Mouse (Mus musculus) liver, embryonic 15.5 days (tissue): ENCODE measurements around the gene Nos1. TPM values are rescaled to one million over a fixed set of nuclear protein-coding genes. Genes with fewer than 3 reads are reported as not detected.
A peak's percentile ranks its signal among the peaks of the same experiment; 100 is the strongest.

ENCODE experiments used
- ATAC-seq: fragments of 200-750 bp; cut with Nextera tagmentation; 2 replicates; pipeline ENCODE4 v1.8.0; 2017; ENCODE audit warnings: moderate number of reproducible peaks, mild to moderate bottlenecking, moderate library complexity; ENCODE audit not compliant: insufficient read depth
- H3K27ac ChIP-seq: fragments of 300-500 bp; sonication (generic); replicated peaks from 2 replicates; pipeline ENCODE4 v1.5.1; 2015; ENCODE audit warnings: mild to moderate bottlenecking, inconsistent platforms
- H3K27me3 ChIP-seq: fragments of 300-500 bp; sonication (generic); 2 replicates; pipeline ENCODE4 v1.6.1; 2015; ENCODE audit warnings: mild to moderate bottlenecking, inconsistent platforms
- H3K36me3 ChIP-seq: fragments of 300-500 bp; sonication (generic); replicated peaks from 2 replicates; pipeline ENCODE4 v1.6.1; 2015; ENCODE audit warnings: moderate library complexity, mild to moderate bottlenecking, inconsistent platforms
- H3K4me1 ChIP-seq: fragments of 300-500 bp; sonication (generic); replicated peaks from 2 replicates; pipeline ENCODE4 v1.6.1; 2015; ENCODE audit warnings: inconsistent platforms
- H3K4me2 ChIP-seq: fragments of 300-500 bp; sonication (generic); 2 replicates; pipeline ENCODE4 v1.6.1; 2015; ENCODE audit warnings: moderate library complexity, mild to moderate bottlenecking, inconsistent platforms
- H3K4me3 ChIP-seq: fragments of 300-500 bp; sonication (generic); replicated peaks from 2 replicates; pipeline ENCODE4 v1.5.1; 2015; ENCODE audit warnings: mild to moderate bottlenecking, inconsistent platforms
- H3K9ac ChIP-seq: fragments of 300-500 bp; sonication (generic); 2 replicates; pipeline ENCODE4 v1.6.1; 2015; ENCODE audit warnings: moderate library complexity, mild to moderate bottlenecking, inconsistent platforms
- H3K9me3 ChIP-seq: fragments of 300-500 bp; sonication (generic); replicated peaks from 2 replicates; pipeline ENCODE4 v1.6.1; 2016; ENCODE audit warnings: inconsistent platforms
- WGBS: fragments of 180-500 bp; shearing (Covaris S2); methylation state at CpG from one replicate; pipeline ENCODE4 v1.1.7; 2015; ENCODE audit warnings: mixed read lengths; ENCODE audit not compliant: insufficient replicate concordance; 5-methylcytosine and 5-hydroxymethylcytosine counted together
- polyA plus RNA-seq: library from polyadenylated mRNA; unstranded; fragments of >200 nt; fragmentation: Nextera tagmentation; extraction: Ambion mirVana; gene quantifications from 2 replicates; pipeline ENCODE4 v1.2.1, GENCODE M21; 2015

The Nos1 gene
- polyA plus RNA-seq, 1 experiment from 2014 or later = 0.07 TPM

DNA sequence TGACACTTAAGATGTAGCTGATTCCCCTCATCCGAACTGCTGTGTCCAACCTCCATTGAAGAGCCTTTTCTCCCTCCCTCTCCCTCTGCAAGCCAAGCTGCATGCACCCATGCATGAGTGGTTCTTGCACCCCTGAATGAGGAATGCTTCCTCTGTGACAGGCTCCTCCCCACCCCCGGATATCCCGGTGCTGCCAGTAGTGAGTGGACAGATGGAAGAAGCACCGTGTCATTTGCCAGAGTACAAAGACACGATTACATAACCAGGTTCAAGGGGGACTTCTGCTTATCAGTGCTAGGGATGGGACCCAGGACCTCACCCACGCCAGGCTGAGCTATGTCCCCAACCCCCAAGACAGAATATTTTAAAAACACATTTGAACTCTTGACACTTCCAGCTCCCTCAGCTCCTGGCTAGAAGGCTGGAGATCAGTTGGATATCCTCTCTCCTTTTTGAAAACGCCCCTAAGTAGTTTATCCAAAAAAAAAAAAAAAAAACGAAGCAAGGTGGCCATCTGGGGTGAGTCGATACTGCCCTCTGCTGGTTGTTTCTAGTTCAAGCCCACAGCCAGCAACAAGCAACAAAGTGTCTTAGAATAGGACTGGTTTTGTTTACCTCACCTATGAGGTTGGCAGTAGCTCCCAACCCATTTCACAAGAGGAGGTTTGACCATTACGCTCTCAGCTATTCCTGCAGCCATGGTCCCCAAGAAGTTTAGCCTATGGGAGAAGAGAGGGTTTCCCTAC lies 175.0 kb downstream of the Nos1 start:
- ATAC-seq = no peak
- Histone ChIP-seq H3K27me3 (no peaks in the 10 kb centered on the region), H3K4me3 (no peak overlapping the region), H3K4me2 (no peak overlapping the region), H3K27ac (no peak overlapping the region), H3K36me3 (no peaks in the 10 kb centered on the region), H3K9ac (no peak overlapping the region), H3K9me3 (no peaks in the 10 kb centered on the region), H3K4me1 (peaks cover 2% of the 10 kb centered on the region; the same call in 1 of the 2 replicates)
- 17% methylated on average over 10 of the region's 10 CpGs for WGBS

DNA sequence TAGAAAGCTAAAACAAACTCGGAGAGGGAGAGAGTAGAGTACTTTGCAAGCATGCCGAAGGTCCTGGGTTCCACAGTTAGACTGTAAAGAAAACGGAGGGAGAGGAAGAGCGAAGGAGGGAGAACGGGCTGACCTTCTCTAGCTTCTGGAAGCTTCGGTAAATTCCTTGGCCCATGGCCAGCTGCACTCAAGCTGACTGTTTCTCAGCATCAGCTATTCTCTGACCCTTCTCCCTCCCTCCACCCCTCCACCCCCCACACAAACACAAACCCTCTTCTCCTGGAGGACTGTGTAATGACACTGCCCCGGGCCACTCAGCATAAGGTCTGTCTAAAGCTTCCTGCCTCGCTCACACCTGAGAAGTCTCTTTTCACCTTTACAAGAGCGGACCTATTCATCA lies 183.9 kb downstream of the Nos1 start:
- no peaks in the 10 kb centered on the region for H3K36me3 ChIP-seq
- no peak for ATAC-seq
- H3K4me3 ChIP-seq = no peak overlapping the region
- H3K27ac ChIP-seq = no peak overlapping the region
- WGBS = 51% methylated on average over 9 of the region's 9 CpGs
- peaks cover 11% of the 10 kb centered on the region for H3K4me1 ChIP-seq
- no peaks in the 10 kb centered on the region for H3K9me3 ChIP-seq
- H3K9ac ChIP-seq = no peak overlapping the region
- peaks cover 6% of the 10 kb centered on the region; the same call in 1 of the 2 replicates for H3K27me3 ChIP-seq
- no peak overlapping the region for H3K4me2 ChIP-seq

DNA sequence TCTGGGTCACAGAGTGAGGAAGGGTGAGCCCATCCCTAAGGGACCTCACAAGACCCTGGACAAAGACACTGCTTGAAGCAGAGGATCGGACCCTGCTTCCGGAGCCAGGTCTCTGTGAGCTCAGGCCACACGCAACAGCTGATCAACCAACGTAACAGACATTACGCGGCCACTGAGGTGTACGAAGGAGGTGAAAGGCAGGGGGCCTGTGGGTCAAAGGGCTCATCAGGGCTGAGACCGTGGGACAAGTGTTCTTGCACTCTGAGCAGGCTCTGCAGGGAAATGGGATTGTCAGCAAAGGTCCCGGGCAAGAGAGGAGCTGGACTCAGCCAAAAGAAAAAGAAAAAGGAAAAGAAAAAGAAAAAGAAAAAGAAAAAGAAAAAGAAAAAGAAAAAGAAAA lies 186.1 kb downstream of the Nos1 start:
- 70% methylated on average over 9 of the region's 9 CpGs for WGBS
- Histone ChIP-seq H3K9ac (no peak overlapping the region), H3K27me3 (peaks cover 6% of the 10 kb centered on the region; the same call in 1 of the 2 replicates), H3K36me3 (no peaks in the 10 kb centered on the region), H3K4me2 (no peak overlapping the region), H3K27ac (no peak overlapping the region), H3K4me1 (peaks cover 11% of the 10 kb centered on the region), H3K4me3 (no peak overlapping the region), H3K9me3 (no peaks in the 10 kb centered on the region)
- no peak for ATAC-seq

DNA sequence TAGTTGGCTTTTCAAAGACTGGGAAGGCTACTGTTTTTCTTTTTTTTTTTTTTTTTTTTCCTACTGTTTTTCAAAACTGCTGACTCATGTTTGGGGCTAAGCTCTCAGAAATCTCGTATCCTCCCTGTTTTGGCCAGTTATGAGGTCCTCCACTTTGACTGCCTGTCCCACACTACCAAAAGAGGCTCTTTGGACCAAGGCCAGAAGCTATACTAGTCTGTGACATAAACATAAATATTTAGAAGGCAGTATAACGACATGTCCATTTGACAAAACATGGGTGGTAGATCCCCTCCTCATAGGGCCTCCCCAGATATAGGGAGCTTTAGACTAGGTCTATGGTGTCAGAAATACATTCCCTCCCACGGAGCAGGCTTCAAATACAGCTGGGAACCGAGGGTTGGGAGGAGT lies 186.8 kb downstream of the Nos1 start:
- H3K4me1 ChIP-seq = peaks cover 11% of the 10 kb centered on the region
- peaks cover 6% of the 10 kb centered on the region; the same call in 1 of the 2 replicates for H3K27me3 ChIP-seq
- H3K9ac ChIP-seq = no peak overlapping the region
- H3K9me3 ChIP-seq = no peaks in the 10 kb centered on the region
- H3K36me3 ChIP-seq = no peaks in the 10 kb centered on the region
- H3K4me2 ChIP-seq = no peak overlapping the region
- H3K4me3 ChIP-seq = no peak overlapping the region
- ATAC-seq = no peak
- H3K27ac ChIP-seq = no peak overlapping the region
- WGBS = 46% methylated on average over 4 of the region's 4 CpGs

DNA sequence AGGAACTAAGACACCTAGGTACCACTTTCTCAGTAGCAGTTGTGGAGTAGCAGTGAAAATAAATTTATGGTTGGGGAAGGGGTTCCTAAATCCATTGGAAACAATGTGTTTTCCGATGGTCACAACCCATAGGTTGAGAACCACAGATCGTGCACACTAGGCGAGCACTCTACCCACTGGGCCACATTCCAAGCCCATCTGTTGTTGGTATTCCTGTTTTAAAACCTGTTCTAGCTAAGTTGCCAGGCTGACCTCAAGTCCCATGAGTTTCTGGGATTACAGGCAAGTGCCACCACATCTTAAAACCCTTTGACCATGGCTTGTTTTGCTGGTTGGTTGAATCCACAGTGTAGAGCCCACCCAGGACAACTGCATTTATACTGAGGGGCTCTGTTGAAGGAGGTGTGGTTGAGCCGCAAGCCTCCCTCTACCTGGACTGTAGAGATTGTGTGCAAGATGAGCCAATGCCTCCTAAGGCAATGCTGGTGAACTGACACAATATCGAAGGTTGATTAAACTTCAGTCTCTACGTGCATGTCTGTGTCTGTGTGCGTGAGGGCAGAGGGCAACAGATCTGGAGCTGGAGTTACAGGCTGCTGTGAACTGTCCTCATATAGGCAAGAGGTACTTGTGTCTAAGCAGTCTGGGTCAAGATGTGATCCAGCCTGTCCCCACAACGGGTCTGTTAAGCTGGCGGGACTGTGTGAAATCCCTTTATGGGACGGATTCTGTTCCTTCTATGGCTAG lies 189.0 kb downstream of the Nos1 start:
- ATAC-seq = no peak
- H3K36me3 ChIP-seq = no peaks in the 10 kb centered on the region
- no peak overlapping the region for H3K27ac ChIP-seq
- H3K27me3 ChIP-seq = 0 out of 2 replicates have a peak, but pooled peaks cover 5% of the 10 kb centered on the region
- no peak overlapping the region for H3K9ac ChIP-seq
- 69% methylated on average over 10 of the region's 10 CpGs for WGBS
- H3K4me1 ChIP-seq = peaks cover 11% of the 10 kb centered on the region
- H3K9me3 ChIP-seq = no peaks in the 10 kb centered on the region
- no peak overlapping the region for H3K4me3 ChIP-seq
- H3K4me2 ChIP-seq = no peak overlapping the region

DNA sequence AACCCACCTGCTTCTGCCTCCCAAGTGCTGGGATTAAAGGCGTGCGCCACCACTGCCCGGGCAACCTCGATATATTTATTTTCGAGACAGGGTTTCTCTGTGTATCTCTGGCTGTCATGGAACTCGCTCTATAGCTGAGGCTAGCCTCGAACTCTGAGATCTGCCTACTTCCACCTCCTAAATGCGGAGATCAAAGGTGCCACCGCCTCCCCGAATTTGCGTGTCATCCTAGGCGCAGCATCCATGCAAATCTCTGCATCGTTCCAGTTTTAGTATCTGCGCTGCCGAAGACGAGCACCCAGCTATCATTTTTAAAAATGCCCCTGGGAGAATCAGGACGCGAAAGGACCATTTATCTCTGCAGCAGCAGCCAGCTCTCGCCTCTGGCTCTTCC lies 195.4 kb downstream of the Nos1 start:
- peak overlapping the region; percentile 83 for H3K4me3 ChIP-seq
- peaks cover 28% of the 10 kb centered on the region for H3K27me3 ChIP-seq
- peaks cover 43% of the 10 kb centered on the region for H3K4me1 ChIP-seq
- WGBS = 21% methylated on average over 19 of the region's 19 CpGs
- peak overlapping the region; percentile 92 for H3K4me2 ChIP-seq
- 0 out of 2 replicates have a peak, but pooled peaks cover 2% of the 10 kb centered on the region for H3K36me3 ChIP-seq
- H3K9me3 ChIP-seq = no peaks in the 10 kb centered on the region
- no peak overlapping the region for H3K27ac ChIP-seq
- ATAC-seq = no peak
- no peak overlapping the region for H3K9ac ChIP-seq

DNA sequence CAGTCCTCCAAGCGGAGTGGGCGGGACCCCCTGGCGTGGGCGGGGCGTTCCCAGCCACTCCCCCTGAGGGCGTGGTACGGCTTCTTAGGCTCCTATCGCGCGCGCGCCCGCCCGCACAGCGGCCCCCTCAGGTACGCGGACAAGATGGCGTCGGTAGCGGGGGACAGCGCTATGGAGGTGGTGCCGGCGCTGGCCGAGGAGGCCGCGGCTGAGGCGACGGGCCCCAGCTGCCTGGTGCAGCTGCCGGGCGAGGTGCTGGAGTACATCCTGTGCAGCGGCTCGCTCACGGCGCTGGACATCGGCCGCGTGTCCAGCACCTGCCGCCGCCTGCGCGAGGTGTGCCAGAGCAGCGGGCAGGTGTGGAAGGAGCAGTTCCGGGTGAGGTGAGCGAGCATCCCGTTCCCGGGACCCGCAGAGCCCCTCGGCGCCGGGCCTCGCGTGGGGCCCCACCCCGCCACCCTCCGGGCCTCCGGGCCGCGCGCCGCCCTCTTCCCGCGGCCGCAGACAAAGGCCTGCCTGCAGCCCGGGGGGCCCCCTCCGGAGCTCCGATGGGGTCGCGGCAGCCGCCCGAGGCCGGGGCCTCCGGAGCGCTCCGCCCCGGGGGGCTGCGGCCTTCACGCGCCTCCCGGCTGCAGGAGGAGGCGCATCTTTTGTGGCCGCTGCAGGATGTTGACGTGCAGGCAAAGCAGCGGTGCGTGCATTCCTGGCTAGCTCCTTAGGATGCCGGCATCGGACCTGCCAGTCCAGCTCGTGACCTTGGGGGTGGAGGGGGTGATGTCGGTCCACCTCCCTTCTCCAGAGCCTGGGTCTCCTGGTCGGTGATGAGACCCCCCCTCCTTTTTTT lies 196.0 kb downstream of the Nos1 start, which contains the start of gene Fbxo21:
TSS of gene Fbxo21 (plus strand) at position 74 of the 844 bp plus-strand sequence.
- under 1% methylated on average over 83 of the region's 88 CpGs for WGBS
- peak within 1 kb of the TSS; percentile 74 for H3K9ac ChIP-seq
- H3K4me3 ChIP-seq = peak within 1 kb of the TSS; percentile 83
- H3K36me3 ChIP-seq = 0 out of 2 replicates have a peak, but pooled peaks cover 6% of the 10 kb centered on the region
- H3K27me3 ChIP-seq = peaks cover 28% of the 10 kb centered on the region
- 0 out of 2 replicates have a peak within 1 kb of the TSS, but pooled peaks have one; percentile 59 for H3K27ac ChIP-seq
- H3K4me2 ChIP-seq = peak within 1 kb of the TSS; percentile 92
- peaks cover 49% of the 10 kb centered on the region for H3K4me1 ChIP-seq
- no peaks in the 10 kb centered on the region for H3K9me3 ChIP-seq
- ATAC-seq = peak; percentile 82

DNA sequence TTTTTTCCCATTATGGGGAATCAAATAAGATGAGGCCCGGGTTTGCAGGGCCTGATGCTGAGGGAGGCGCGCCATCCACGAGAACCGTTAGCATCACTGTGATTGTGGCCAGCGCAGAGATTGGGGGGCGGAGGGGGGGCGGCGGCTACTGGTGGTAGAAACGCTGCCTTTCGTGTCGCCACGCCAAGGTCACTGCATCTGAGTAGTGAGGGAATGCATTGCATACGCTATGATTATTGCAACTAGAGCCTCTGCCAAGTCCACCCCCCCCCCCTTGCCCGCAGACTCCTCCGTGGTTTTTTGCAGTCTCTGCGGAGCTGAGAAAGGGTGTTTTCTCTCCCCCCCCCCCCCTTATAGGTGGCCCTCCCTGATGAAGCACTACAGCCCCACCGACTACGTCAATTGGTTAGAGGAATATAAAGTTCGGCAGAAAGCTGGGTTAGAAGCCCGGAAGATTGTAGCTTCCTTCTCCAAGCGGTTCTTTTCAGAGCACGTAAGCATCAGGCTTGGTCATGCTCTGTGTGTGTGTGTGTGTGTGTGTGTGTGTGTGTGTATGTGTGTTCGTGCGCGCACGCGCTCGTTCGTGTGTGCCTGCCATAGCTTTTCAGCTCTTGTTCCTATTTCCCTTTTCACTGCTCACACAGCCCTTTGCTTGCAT lies 196.8 kb downstream of the Nos1 start:
- peak overlapping the region; percentile 74 for H3K9ac ChIP-seq
- H3K27me3 ChIP-seq = peaks cover 28% of the 10 kb centered on the region
- peaks cover 14% of the 10 kb centered on the region; the same call in 1 of the 2 replicates for H3K36me3 ChIP-seq
- peak overlapping the region; percentile 83 for H3K4me3 ChIP-seq
- H3K4me1 ChIP-seq = peaks cover 51% of the 10 kb centered on the region
- H3K4me2 ChIP-seq = peak overlapping the region; percentile 92
- H3K9me3 ChIP-seq = no peaks in the 10 kb centered on the region
- ATAC-seq = no peak
- WGBS = 10% methylated on average over 30 of the region's 30 CpGs
- no peak overlapping the region for H3K27ac ChIP-seq

DNA sequence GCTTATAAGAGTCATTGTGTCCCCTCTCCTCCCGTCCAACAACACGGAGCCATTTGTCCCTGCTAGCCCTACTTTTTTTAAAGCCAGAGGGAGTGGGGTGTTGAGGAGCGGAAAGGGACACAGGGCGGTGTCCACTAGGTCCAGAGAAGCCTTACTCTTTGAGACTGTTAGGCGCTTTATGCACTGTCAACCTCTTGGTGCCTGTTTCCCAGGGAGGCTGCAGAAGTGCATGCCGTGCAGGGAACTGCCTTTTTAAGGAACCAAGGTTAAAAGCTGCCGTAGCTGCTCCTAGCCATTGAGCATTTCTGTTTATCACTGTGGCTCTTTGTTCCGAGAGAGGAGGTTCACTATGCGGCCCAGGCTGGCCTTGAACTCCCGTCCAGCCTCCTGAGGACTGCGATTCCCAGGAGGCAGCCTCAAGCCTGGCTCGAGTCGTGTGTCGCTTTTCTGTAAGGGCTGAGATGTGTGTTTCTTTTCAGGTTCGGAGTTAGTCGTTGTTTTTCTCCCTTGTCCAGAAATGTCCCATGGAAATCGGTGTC lies 197.4 kb downstream of the Nos1 start:
- 60% methylated on average over 17 of the region's 17 CpGs for WGBS
- ATAC-seq = no peak
- H3K27ac ChIP-seq = peak overlapping the region; percentile 33; the same call in 1 of the 2 replicates
- H3K4me3 ChIP-seq = peak overlapping the region; percentile 83
- peaks cover 28% of the 10 kb centered on the region for H3K27me3 ChIP-seq
- H3K9me3 ChIP-seq = no peaks in the 10 kb centered on the region
- peaks cover 51% of the 10 kb centered on the region for H3K4me1 ChIP-seq
- H3K4me2 ChIP-seq = peak overlapping the region; percentile 92
- peaks cover 18% of the 10 kb centered on the region; the same call in 1 of the 2 replicates for H3K36me3 ChIP-seq
- H3K9ac ChIP-seq = no peak overlapping the region

DNA sequence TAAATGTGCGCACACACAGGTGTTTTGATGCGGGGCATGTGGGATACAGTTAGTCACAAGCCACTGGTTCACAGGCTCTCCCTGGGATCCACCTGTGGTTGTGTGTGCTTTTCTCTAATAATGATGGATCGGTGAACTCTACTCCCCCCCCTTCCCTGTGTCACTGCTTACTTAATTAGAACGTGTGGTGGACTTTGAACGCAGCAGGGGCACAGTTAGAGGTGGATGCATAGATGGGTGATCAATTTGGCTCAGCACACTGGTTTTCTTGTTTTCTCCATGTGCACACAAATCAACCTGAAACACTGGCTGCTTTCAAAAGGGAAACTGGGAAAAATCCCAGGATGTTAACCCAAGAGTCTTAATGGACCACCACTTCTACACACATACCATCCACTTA lies 198.2 kb downstream of the Nos1 start:
- Histone ChIP-seq H3K27me3 (peaks cover 28% of the 10 kb centered on the region), H3K27ac (peak overlapping the region; percentile 33; the same call in 1 of the 2 replicates), H3K4me1 (peaks cover 53% of the 10 kb centered on the region), H3K4me2 (no peak overlapping the region), H3K36me3 (peaks cover 18% of the 10 kb centered on the region; the same call in 1 of the 2 replicates), H3K9ac (no peak overlapping the region), H3K9me3 (no peaks in the 10 kb centered on the region), H3K4me3 (no peak overlapping the region)
- 73% methylated on average over 5 of the region's 5 CpGs for WGBS
- no peak for ATAC-seq
